Mouse (Mus musculus) adrenal gland (tissue): ENCODE measurements around the gene Zfp91.

Source experiments
- intact Hi-C: fragments of 180-260 bp; cut with DNase I; formaldehyde crosslinking; loops from one replicate; pipeline ENCODE4 v1.15.1; 2025
- long read RNA-seq, 2 experiments: library from polyadenylated mRNA; unstranded; transcript quantifications; one replicate each; pipeline ENCODE4 v2.0.0; 2020; ENCODE audit warnings: borderline replicate concordance in 1 of 2; ENCODE audit not compliant: insufficient replicate concordance in 1 of 2

Zfp91 gene
- long read RNA-seq, experiment 1, partial matches to known transcripts: 2 of 12 reads
- long read RNA-seq, experiment 1, other reads (novel, unspliced or antisense): 10 of 12 reads
- long read RNA-seq, experiment 2, partial matches to known transcripts: 5 of 9 reads
- long read RNA-seq, experiment 2, other reads (novel, unspliced or antisense): 4 of 9 reads

GRCm38 (mm10) chr19:12795511-12796327 is at the start of gene Zfp91, which contains the start of gene Lpxn:
Gene Zfp91, minus strand, starts transcription at chr19:12796126.
Gene Lpxn, plus strand, starts transcription at chr19:12796193.
- intact Hi-C loops: loop anchor here (5.0 to 10.0 kb wide), 2 partner anchors 73 to 281 kb away; no protein-coding TSS in a partner anchor

GRCm38 (mm10) chr19:12838507-12838906 is 42.6 kb upstream of the Zfp91 start:
- intact Hi-C loops: no loop called here

GRCm38 (mm10) chr19:12833625-12834024 is 37.7 kb upstream of the Zfp91 start:
- intact Hi-C loops: no loop called here

GRCm38 (mm10) chr19:12831559-12831958 is 35.6 kb upstream of the Zfp91 start:
- intact Hi-C loops: no loop called here

- intact Hi-C loops: no loop called here
Observed at GRCm38 (mm10) chr19:12830823-12831430, 35.0 kb upstream of the Zfp91 start.

GRCm38 (mm10) chr19:12824549-12824948 is 28.6 kb upstream of the Zfp91 start:
- intact Hi-C loops: loop anchor here (5.0 kb wide), 2 partner anchors 102 to 307 kb away; no protein-coding TSS in a partner anchor

GRCm38 (mm10) chr19:12820383-12820782 is 24.5 kb upstream of the Zfp91 start:
- intact Hi-C loops: loop anchor here (5.0 kb wide), 2 partner anchors 98 to 303 kb away; no protein-coding TSS in a partner anchor

- intact Hi-C loops: no loop called here
Observed at GRCm38 (mm10) chr19:12818507-12818906, 22.6 kb upstream of the Zfp91 start.

- intact Hi-C loops: no loop called here
Observed at GRCm38 (mm10) chr19:12813883-12814282, 18.0 kb upstream of the Zfp91 start.

GRCm38 (mm10) chr19:12812644-12813364 is 16.9 kb upstream of the Zfp91 start:
- intact Hi-C loops: no loop called here

- intact Hi-C loops: no loop called here
Observed at GRCm38 (mm10) chr19:12806214-12806613, 10.3 kb upstream of the Zfp91 start.

- intact Hi-C loops: no loop called here
Observed at GRCm38 (mm10) chr19:12805730-12806129, 9.8 kb upstream of the Zfp91 start.

GRCm38 (mm10) chr19:12804237-12804636 is 8.3 kb upstream of the Zfp91 start:
- intact Hi-C loops: loop anchor here (5.0 kb wide), 1 partner anchor 207 kb away; the partner anchor contains the start of gene Gm4952

GRCm38 (mm10) chr19:12802830-12803229 is 6.9 kb upstream of the Zfp91 start:
- intact Hi-C loops: loop anchor here (5.0 kb wide), 1 partner anchor 206 kb away; the partner anchor contains the start of gene Gm4952

- intact Hi-C loops: loop anchor here (5.0 kb wide), 1 partner anchor 204 kb away; the partner anchor contains the start of gene Gm4952
Observed at GRCm38 (mm10) chr19:12801046-12801445, 5.1 kb upstream of the Zfp91 start.

GRCm38 (mm10) chr19:12800621-12801020 is 4.7 kb upstream of the Zfp91 start:
- intact Hi-C loops: loop anchor here (5.0 kb wide), 1 partner anchor 203 kb away; the partner anchor contains the start of gene Gm4952

GRCm38 (mm10) chr19:12799081-12799480 is 3.2 kb upstream of the Zfp91 start:
- intact Hi-C loops: loop anchor here (5.0 to 10.0 kb wide), 2 partner anchors 77 to 284 kb away; no protein-coding TSS in a partner anchor

- intact Hi-C loops: loop anchor here (5.0 to 10.0 kb wide), 2 partner anchors 76 to 284 kb away; no protein-coding TSS in a partner anchor
Observed at GRCm38 (mm10) chr19:12798404-12798803, 2.5 kb upstream of the Zfp91 start.

- intact Hi-C loops: loop anchor here (5.0 to 10.0 kb wide), 2 partner anchors 75 to 282 kb away; no protein-coding TSS in a partner anchor
Observed at GRCm38 (mm10) chr19:12797071-12797470, 1.1 kb upstream of the Zfp91 start.

GRCm38 (mm10) chr19:12796328-12796931 is 504 bp upstream of the Zfp91 start:
- intact Hi-C loops: loop anchor here (5.0 to 10.0 kb wide), 2 partner anchors 74 to 282 kb away; no protein-coding TSS in a partner anchor
